Mouse (Mus musculus): ENCODE data around the gene Hsph1. TPM values are rescaled to one million over a fixed set of nuclear protein-coding genes. Genes with fewer than 3 reads are reported as not detected.

Hsph1 gene
- total and polyA plus RNA-seq, 3 experiments: 57.5 to 156 (median 80.9) TPM

DNA sequence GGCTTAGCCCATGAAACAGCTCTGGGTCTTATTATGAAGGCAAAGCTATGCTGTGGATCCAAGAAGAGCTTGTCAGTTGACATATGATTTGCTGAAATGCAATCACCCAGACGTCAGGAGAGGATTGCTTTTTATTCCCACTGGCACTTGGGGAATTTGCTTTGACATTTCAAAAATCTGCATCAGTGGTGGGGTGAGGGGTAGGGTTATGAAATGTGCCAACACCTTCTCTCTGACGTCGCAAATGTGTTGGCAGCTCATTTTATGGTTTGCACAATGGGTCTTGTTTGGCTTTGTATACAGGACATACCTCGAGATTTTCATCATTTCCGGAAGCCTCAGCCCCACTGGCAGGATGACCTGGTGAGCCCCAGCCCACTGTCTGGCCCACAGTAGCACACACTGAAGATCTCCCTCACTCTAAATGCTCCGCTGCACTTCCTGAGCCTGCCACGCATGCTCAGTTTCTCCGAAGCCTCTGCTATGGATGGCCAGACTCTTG is 52.0 kb downstream of the Hsph1 start:
- H3K36me3 ChIP-seq (replicated peaks in 1 of 2; ENCODE audit: control insufficient read depth in 1 of 2, insufficient read depth in 1 of 2, low read length in 1 of 2): no peaks in the 10 kb centered on the region
- H3K27ac ChIP-seq (ENCODE audit: insufficient read depth, low read depth): no peak overlapping the region
- no peaks in the 10 kb centered on the region for H3K79me2 ChIP-seq (replicated peaks; ENCODE audit: control insufficient read depth, extremely low read depth, insufficient read depth, poor library complexity, severe bottlenecking)
- H3K9ac ChIP-seq (ENCODE audit: insufficient read depth, low read depth): no peak overlapping the region
- TF ChIP-seq MAFK (IDR thresholded peaks at IDR 0.05; ENCODE audit: insufficient replicate concordance, low read length) (no peak), E2F4 (IDR thresholded peaks at IDR 0.05; ENCODE audit: insufficient replicate concordance, low read depth, low read length) (no peak), HCFC1 (IDR thresholded peaks at IDR 0.05; ENCODE audit: low read depth, low read length) (no peak), JUND (conservative IDR thresholded peaks at IDR 0.05; ENCODE audit: low read depth, low read length) (no peak), ELF1 (IDR thresholded peaks at IDR 0.05; ENCODE audit: low read depth, low read length) (no peak), MAX (IDR thresholded peaks at IDR 0.05; ENCODE audit: low read length) (no peak), RCOR1 (conservative IDR thresholded peaks at IDR 0.05; ENCODE audit: low read depth, low read length) (no peak), PAX5 (IDR thresholded peaks at IDR 0.05; ENCODE audit: low read length) (no peak), CTCF (conservative IDR thresholded peaks at IDR 0.05 in 1 of 2, IDR thresholded peaks at IDR 0.05 in 1 of 2; ENCODE audit: low read depth in 2 of 2, low read length in 2 of 2) (no peak), MAZ (IDR thresholded peaks at IDR 0.05; ENCODE audit: low read depth, low read length) (no peak), POLR2AphosphoS2 (IDR thresholded peaks at IDR 0.05; ENCODE audit: low read depth, low read length) (no peak), CHD2 (IDR thresholded peaks at IDR 0.05; ENCODE audit: low read length) (no peak), MEF2A (IDR thresholded peaks at IDR 0.05; ENCODE audit: borderline replicate concordance, low read depth, low read length) (no peak), IRF4 (IDR thresholded peaks at IDR 0.05; ENCODE audit: low read depth, low read length) (no peak), KAT2A (IDR thresholded peaks at IDR 0.05; ENCODE audit: insufficient replicate concordance, low read length) (no peak)
- no peaks in the 10 kb centered on the region for H3K27me3 ChIP-seq (replicated peaks)
- no peak overlapping the region for H3K4me3 ChIP-seq (replicated peaks in 1 of 3; ENCODE audit: low read depth in 2 of 3, low read length in 2 of 3, poor library complexity in 1 of 3)
- in situ Hi-C loops (cut with MboI; ENCODE audit: low pct_ligation_motif_present, low pct_unique_long_range_greater_than_20kb, low sequenced_read_pairs) (no loop called here), dilution Hi-C loops (cut with MboI; ENCODE audit: extremely low pct_ligation_motif_present, extremely low pct_unique_long_range_greater_than_20kb, low sequenced_read_pairs) (no loop called here)
- H3K4me1 ChIP-seq (ENCODE audit: control insufficient read depth in 1 of 2, insufficient read depth in 2 of 2): peaks cover 0 to 3% of the 10 kb centered on the region in 2 experiments; a peak in 1 of 4 replicates
- H3K9me3 ChIP-seq (replicated peaks; ENCODE audit: low read length): no peaks in the 10 kb centered on the region
- no peak for DNase-seq (ENCODE audit: extremely low read depth)
- H3K4me2 ChIP-seq (ENCODE audit: insufficient read depth, low read depth, poor library complexity, severe bottlenecking): no peak overlapping the region

DNA sequence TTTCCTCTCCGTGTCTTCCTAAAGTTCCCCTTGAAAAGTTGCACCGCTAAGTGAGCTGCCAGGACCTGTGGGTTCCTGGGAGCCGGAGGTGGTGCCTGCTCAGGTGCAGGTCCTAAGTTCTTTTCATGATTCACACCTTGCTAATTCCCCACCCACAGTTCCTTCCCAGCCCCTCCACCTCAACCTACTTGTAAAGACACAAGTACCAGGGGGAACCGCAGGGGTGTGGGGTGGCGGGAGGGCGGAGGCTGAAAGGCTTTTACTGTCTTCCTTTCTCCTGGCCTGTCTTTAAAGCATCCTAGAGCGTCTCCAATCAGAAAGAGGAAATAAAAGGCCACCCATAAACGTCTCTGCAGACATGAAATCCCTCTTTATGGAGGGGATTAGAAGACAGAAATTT is 52.7 kb downstream of the Hsph1 start:
- Histone ChIP-seq H3K9me3 (replicated peaks; ENCODE audit: low read length) (no peaks in the 10 kb centered on the region), H3K4me2 (ENCODE audit: insufficient read depth, low read depth, poor library complexity, severe bottlenecking) (no peak overlapping the region), H3K27ac (ENCODE audit: insufficient read depth, low read depth) (no peak overlapping the region), H3K4me3 (replicated peaks in 1 of 3; ENCODE audit: low read depth in 2 of 3, low read length in 2 of 3, poor library complexity in 1 of 3) (no peak overlapping the region), H3K27me3 (replicated peaks) (no peaks in the 10 kb centered on the region), H3K79me2 (replicated peaks; ENCODE audit: control insufficient read depth, extremely low read depth, insufficient read depth, poor library complexity, severe bottlenecking) (no peaks in the 10 kb centered on the region), H3K9ac (ENCODE audit: insufficient read depth, low read depth) (no peak overlapping the region), H3K4me1 (ENCODE audit: control insufficient read depth in 1 of 2, insufficient read depth in 2 of 2) (peaks cover 0 to 3% of the 10 kb centered on the region in 2 experiments; a peak in 1 of 4 replicates), H3K36me3 (replicated peaks in 1 of 2; ENCODE audit: control insufficient read depth in 1 of 2, insufficient read depth in 1 of 2, low read length in 1 of 2) (no peaks in the 10 kb centered on the region)
- DNase-seq (ENCODE audit: extremely low read depth): no peak
- TF ChIP-seq UBTF (IDR thresholded peaks at IDR 0.05; ENCODE audit: low read depth, low read length) (no peak), IRF4 (IDR thresholded peaks at IDR 0.05; ENCODE audit: low read depth, low read length) (no peak), SIN3A (IDR thresholded peaks at IDR 0.05; ENCODE audit: low read length) (no peak), RCOR1 (conservative IDR thresholded peaks at IDR 0.05; ENCODE audit: low read depth, low read length) (no peak), CHD2 (IDR thresholded peaks at IDR 0.05; ENCODE audit: low read length) (no peak), MAFK (IDR thresholded peaks at IDR 0.05; ENCODE audit: insufficient replicate concordance, low read length) (no peak), NRF1 (IDR thresholded peaks at IDR 0.05; ENCODE audit: low read depth, low read length) (no peak), MEF2A (IDR thresholded peaks at IDR 0.05; ENCODE audit: borderline replicate concordance, low read depth, low read length) (no peak), POLR2AphosphoS2 (IDR thresholded peaks at IDR 0.05; ENCODE audit: low read depth, low read length) (no peak), ETS1 (conservative IDR thresholded peaks at IDR 0.05; ENCODE audit: low read depth, low read length) (no peak), PAX5 (IDR thresholded peaks at IDR 0.05; ENCODE audit: low read length) (no peak), JUN (IDR thresholded peaks at IDR 0.05; ENCODE audit: insufficient read depth, low read depth, low read length) (no peak), CHD1 (IDR thresholded peaks at IDR 0.05; ENCODE audit: low read depth, low read length) (no peak), ELF1 (IDR thresholded peaks at IDR 0.05; ENCODE audit: low read depth, low read length) (no peak), MAX (IDR thresholded peaks at IDR 0.05; ENCODE audit: low read length) (no peak), CTCF (conservative IDR thresholded peaks at IDR 0.05 in 1 of 2, IDR thresholded peaks at IDR 0.05 in 1 of 2; ENCODE audit: low read depth in 2 of 2, low read length in 2 of 2) (no peak), USF1 (IDR thresholded peaks at IDR 0.05; ENCODE audit: low read depth, low read length) (no peak)
- in situ Hi-C loops (cut with MboI; ENCODE audit: low pct_ligation_motif_present, low pct_unique_long_range_greater_than_20kb, low sequenced_read_pairs) (no loop called here), dilution Hi-C loops (cut with MboI; ENCODE audit: extremely low pct_ligation_motif_present, extremely low pct_unique_long_range_greater_than_20kb, low sequenced_read_pairs) (no loop called here)

Measured in CH12.LX (cell line).